Mouse (Mus musculus): ENCODE measurements around the gene Usf2.

The Usf2 gene

GRCm38 (mm10) chr7:30956756-30957366 is at the start of gene Usf2:
TSS of gene Usf2 (minus strand) at chr7:30956803.
- DNase-seq (ENCODE audit: low spot score), result peak; percentile 62

- DNase-seq (ENCODE audit: low spot score), result no peak
Measured at GRCm38 (mm10) chr7:31002650-31003049, 46.0 kb upstream of the Usf2 start.

GRCm38 (mm10) chr7:31000505-31001020 is 44.0 kb upstream of the Usf2 start:
- DNase-seq (ENCODE audit: low spot score), result peak; percentile 33

GRCm38 (mm10) chr7:30996491-30996890 is 39.9 kb upstream of the Usf2 start:
- no peak for DNase-seq (ENCODE audit: low spot score)

- no peak for DNase-seq (ENCODE audit: low spot score)
Measured at GRCm38 (mm10) chr7:30993986-30994385, 37.4 kb upstream of the Usf2 start.

- DNase-seq (ENCODE audit: low spot score), result no peak
Measured at GRCm38 (mm10) chr7:30992148-30992547, 35.5 kb upstream of the Usf2 start.

GRCm38 (mm10) chr7:30988519-30989162 is 32.0 kb upstream of the Usf2 start:
- no peak for DNase-seq (ENCODE audit: low spot score)

GRCm38 (mm10) chr7:30985357-30985756 is 28.8 kb upstream of the Usf2 start:
- DNase-seq (ENCODE audit: low spot score), result no peak

- DNase-seq (ENCODE audit: low spot score), result no peak
Measured at GRCm38 (mm10) chr7:30981703-30982102, 25.1 kb upstream of the Usf2 start.

- DNase-seq (ENCODE audit: low spot score), result peak; percentile 86
Measured at GRCm38 (mm10) chr7:30973501-30974289, 17.1 kb upstream of the Usf2 start, which contains the start of gene Fam187b. TSS of gene Fam187b (plus strand) at chr7:30973790.

- DNase-seq (ENCODE audit: low spot score), result no peak
Measured at GRCm38 (mm10) chr7:30973251-30973500, 16.6 kb upstream of the Usf2 start, which contains the start of gene Lsr. TSS of gene Lsr (minus strand) at chr7:30973464.

GRCm38 (mm10) chr7:30972426-30973250 is 16.0 kb upstream of the Usf2 start:
- DNase-seq (ENCODE audit: low spot score), result no peak

- DNase-seq (ENCODE audit: low spot score), result no peak
Measured at GRCm38 (mm10) chr7:30971901-30972300, 15.3 kb upstream of the Usf2 start.

- DNase-seq (ENCODE audit: low spot score), result no peak
Measured at GRCm38 (mm10) chr7:30969174-30969573, 12.6 kb upstream of the Usf2 start.

GRCm38 (mm10) chr7:30968611-30969010 is 12.0 kb upstream of the Usf2 start:
- no peak for DNase-seq (ENCODE audit: low spot score)

- no peak for DNase-seq (ENCODE audit: low spot score)
Measured at GRCm38 (mm10) chr7:30966657-30967056, 10.1 kb upstream of the Usf2 start.

- DNase-seq (ENCODE audit: low spot score), result no peak
Measured at GRCm38 (mm10) chr7:30965677-30966076, 9.1 kb upstream of the Usf2 start.

- no peak for DNase-seq (ENCODE audit: low spot score)
Measured at GRCm38 (mm10) chr7:30964366-30964765, 7.8 kb upstream of the Usf2 start.

GRCm38 (mm10) chr7:30962862-30963261 is 6.3 kb upstream of the Usf2 start:
- no peak for DNase-seq (ENCODE audit: low spot score)

GRCm38 (mm10) chr7:30959786-30960349 is 3.3 kb upstream of the Usf2 start:
- no peak for DNase-seq (ENCODE audit: low spot score)

GRCm38 (mm10) chr7:30958866-30959487 is 2.4 kb upstream of the Usf2 start:
- DNase-seq (ENCODE audit: low spot score), result no peak

Data from ovary, postnatal 14 days (tissue).